Mouse (Mus musculus) spleen, adult 2 months (tissue): ENCODE measurements around the gene Ucp3.

ENCODE experiments used
- CTCF ChIP-seq: fragments of 200-500 bp; IDR thresholded peaks from 2 replicates; pipeline ENCODE4 v1.5.1; 2011; ENCODE audit warnings: mild to moderate bottlenecking, inconsistent platforms; ENCODE audit not compliant: insufficient read depth, insufficient read length, insufficient replicate concordance; ENCODE audit errors: extremely low read depth
- POLR2A ChIP-seq: fragments of 200-500 bp; IDR thresholded peaks from 2 replicates; pipeline ENCODE4 v1.6.1; 2011; ENCODE audit warnings: low read depth, low read length, inconsistent platforms

DNA sequence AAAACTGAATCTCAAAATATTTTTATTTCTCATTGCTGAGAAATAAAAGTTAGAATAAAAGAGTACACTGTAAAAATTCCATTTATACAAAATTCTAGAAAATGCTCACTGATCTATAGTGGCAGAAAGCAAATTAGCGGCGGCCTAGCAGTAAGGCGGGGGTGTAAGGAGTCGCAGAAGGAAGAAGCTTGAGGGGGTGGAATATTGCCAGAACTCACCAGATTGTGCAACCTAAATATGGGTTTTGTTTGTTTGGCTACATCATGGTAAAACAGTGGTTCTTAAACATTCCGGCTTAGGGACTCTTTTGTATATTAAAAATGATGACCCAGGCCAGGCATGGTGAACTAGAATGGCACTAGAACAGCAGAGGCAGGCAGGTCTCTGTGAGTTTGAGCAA, 26.5 kb upstream of the Ucp3 start:
- no peak for TF ChIP-seq CTCF
- no peak for TF ChIP-seq POLR2A
